Mouse (Mus musculus) forebrain, embryonic 16.5 days (tissue): ENCODE measurements at regions not wholly inside any gene's neighbourhood (a gene's known extent, or its start where the extent isn't known, plus 50 kb on each side); places are given as distances from the start of the nearest gene placed in this dataset.
"Not testable (repeated sequence)": the region's sequence is repeated elsewhere in the genome, so short reads cannot be mapped to it uniquely, and the experiment has no call there.

ENCODE experiments used
- ATAC-seq: fragments of 200-750 bp; cut with Nextera tagmentation; 2 replicates; pipeline ENCODE4 v1.8.0; 2017; ENCODE audit warnings: mild to moderate bottlenecking, moderate library complexity
- H3K27ac ChIP-seq: fragments of 300-500 bp; sonication (generic); 2 replicates; pipeline ENCODE4 v1.5.1; 2014; ENCODE audit warnings: low read length, control low read depth
- H3K27me3 ChIP-seq: fragments of 300-500 bp; sonication (generic); replicated peaks from 2 replicates; pipeline ENCODE4 v1.6.1; 2014; ENCODE audit warnings: low read length; ENCODE audit not compliant: control insufficient read depth, insufficient read depth
- H3K36me3 ChIP-seq: fragments of 300-500 bp; sonication (generic); 2 replicates; pipeline ENCODE4 v1.6.1; 2014; ENCODE audit not compliant: control insufficient read depth, insufficient read depth
- H3K4me1 ChIP-seq: fragments of 300-500 bp; sonication (generic); replicated peaks from 2 replicates; pipeline ENCODE4 v1.6.1; 2014; ENCODE audit warnings: low read length; ENCODE audit not compliant: control insufficient read depth, insufficient read depth
- H3K4me2 ChIP-seq: fragments of 300-500 bp; sonication (generic); 2 replicates; pipeline ENCODE4 v1.6.1; 2014; ENCODE audit warnings: mild to moderate bottlenecking, low read length, control low read depth
- H3K4me3 ChIP-seq: fragments of 300-500 bp; sonication (generic); replicated peaks from 2 replicates; pipeline ENCODE4 v1.5.1; 2014; ENCODE audit warnings: mild to moderate bottlenecking, low read length, control low read depth
- H3K9ac ChIP-seq: fragments of 300-500 bp; sonication (generic); replicated peaks from 2 replicates; pipeline ENCODE4 v1.6.1; 2014; ENCODE audit warnings: low read depth, low read length, control low read depth
- H3K9me3 ChIP-seq: fragments of 300-500 bp; sonication (generic); 2 replicates; pipeline ENCODE4 v1.6.1; 2016; ENCODE audit warnings: low read length; ENCODE audit not compliant: control insufficient read depth
- WGBS: fragments of 180-500 bp; shearing (Covaris S2); extraction: QIAGEN DNeasy Blood & Tissue Kit; methylation state at CpG from one replicate; pipeline ENCODE4 v1.1.7; 2014; 5-methylcytosine and 5-hydroxymethylcytosine counted together

DNA sequence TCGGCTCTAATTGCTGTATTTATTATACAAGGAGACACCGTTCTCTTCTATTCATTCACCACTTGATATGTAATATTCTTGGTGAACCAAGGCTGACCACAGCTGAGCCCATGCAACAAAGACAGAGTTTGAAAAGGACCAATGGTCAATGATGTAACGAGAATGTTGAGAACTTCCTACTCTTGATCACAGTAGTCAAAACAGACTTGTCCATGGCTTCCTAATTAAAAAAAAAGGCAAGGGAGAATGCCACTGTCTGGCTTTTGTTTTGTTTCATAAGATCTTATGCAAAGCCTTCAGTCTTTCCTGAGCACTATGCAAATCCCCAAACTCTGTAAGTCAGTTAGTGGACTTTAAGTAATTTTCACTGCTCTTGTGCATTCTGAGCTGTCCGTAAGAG is 279.7 kb downstream of the Tox3 start:
- no peak for ATAC-seq
- H3K4me2 ChIP-seq = no peak overlapping the region
- no peaks in the 10 kb centered on the region for H3K27me3 ChIP-seq
- H3K4me1 ChIP-seq = peaks cover 17% of the 10 kb centered on the region
- H3K4me3 ChIP-seq = no peak overlapping the region
- H3K9me3 ChIP-seq = no peaks in the 10 kb centered on the region
- WGBS = 31% methylated on average over 4 of the region's 4 CpGs
- H3K27ac ChIP-seq = no peak overlapping the region
- H3K36me3 ChIP-seq = no peaks in the 10 kb centered on the region
- no peak overlapping the region for H3K9ac ChIP-seq

DNA sequence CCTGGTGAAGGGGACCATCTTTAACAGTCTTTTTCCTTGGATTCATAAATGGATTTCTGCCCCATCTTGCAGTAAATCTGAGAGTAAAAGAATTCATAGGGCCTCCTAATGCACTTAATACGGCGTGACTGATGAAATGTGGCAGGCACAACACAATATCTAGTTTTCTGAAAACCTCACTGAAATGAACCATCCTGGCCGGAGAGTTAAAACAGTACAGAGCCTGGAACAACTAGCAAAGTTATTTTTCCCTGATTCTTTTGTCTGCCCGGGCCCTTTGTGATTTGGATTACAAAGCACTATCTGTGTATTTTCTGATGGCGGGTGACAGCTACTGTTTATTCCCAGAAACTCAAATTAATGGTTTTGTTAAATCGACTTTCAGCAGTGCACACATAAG is 283.8 kb downstream of the Tox3 start:
- no peak for ATAC-seq
- H3K4me3 ChIP-seq = no peak overlapping the region
- no peaks in the 10 kb centered on the region for H3K9me3 ChIP-seq
- H3K4me2 ChIP-seq = no peak overlapping the region
- H3K27me3 ChIP-seq = no peaks in the 10 kb centered on the region
- no peaks in the 10 kb centered on the region for H3K36me3 ChIP-seq
- no peak overlapping the region for H3K9ac ChIP-seq
- no peak overlapping the region for H3K27ac ChIP-seq
- H3K4me1 ChIP-seq = peaks cover 7% of the 10 kb centered on the region
- 36% methylated on average over 6 of the region's 6 CpGs for WGBS

DNA sequence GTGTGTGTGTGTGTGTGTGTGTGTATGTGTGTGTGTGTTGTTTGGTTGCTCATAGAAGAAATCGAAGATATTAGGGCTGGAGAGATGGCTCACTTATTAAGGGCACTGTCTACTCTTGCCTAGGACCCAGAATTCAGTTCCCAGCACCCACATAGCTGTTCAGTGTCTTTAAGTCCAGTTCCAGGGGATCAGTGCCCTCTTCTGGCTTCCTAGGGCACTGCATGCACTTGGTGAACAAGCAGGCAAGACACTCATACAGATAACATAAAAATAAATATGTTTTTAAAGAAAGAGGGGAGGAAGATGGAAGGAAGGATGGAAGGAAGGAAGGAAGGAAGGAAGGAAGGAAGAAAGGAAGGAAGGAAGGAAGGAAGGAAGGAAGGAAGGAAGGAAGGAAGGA is 284.9 kb downstream of the Tox3 start:
- Histone ChIP-seq H3K27ac (no peak overlapping the region), H3K4me1 (peaks cover 14% of the 10 kb centered on the region; the same call in 1 of the 2 replicates), H3K4me2 (no peak overlapping the region), H3K9ac (no peak overlapping the region), H3K27me3 (no peaks in the 10 kb centered on the region), H3K4me3 (no peak overlapping the region), H3K9me3 (no peaks in the 10 kb centered on the region), H3K36me3 (no peaks in the 10 kb centered on the region)
- 100% methylated on average over 1 of the region's 1 CpGs for WGBS
- ATAC-seq = no peak

DNA sequence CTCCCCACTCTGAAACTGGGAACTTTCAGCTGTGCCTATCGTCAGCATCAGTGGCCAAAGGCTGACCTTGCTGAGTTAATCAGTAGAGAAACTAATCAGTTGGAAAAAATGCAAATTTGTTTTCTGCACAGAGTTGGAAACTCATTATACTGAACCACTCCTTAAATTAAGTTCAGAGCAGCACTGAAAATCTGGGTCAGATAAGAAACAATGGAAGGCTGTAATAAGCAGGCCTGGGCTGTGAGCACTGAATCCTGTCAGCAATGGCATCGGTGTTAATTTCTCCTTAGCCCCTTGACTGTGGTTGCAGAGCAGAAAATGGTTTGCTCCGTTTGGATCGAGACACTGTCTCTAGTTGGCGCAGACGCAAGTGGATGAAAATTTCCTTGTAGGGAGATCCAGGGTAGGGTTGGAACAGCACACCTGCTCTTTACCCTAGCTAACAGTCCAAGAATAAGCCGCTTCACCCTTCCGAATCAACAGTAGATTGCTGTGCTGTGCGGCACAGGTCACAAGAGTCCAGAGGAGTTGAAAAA is 289.4 kb downstream of the Tox3 start:
- no peak overlapping the region for H3K4me2 ChIP-seq
- H3K9me3 ChIP-seq = no peaks in the 10 kb centered on the region
- WGBS = 28% methylated on average over 9 of the region's 9 CpGs
- no peak overlapping the region for H3K9ac ChIP-seq
- H3K4me1 ChIP-seq = peaks cover 10% of the 10 kb centered on the region; the same call in 1 of the 2 replicates
- no peaks in the 10 kb centered on the region for H3K27me3 ChIP-seq
- H3K27ac ChIP-seq = peak overlapping the region; percentile 56; the same call in 1 of the 2 replicates
- no peaks in the 10 kb centered on the region for H3K36me3 ChIP-seq
- ATAC-seq = peak; percentile 68; the same call in 1 of the 2 replicates
- H3K4me3 ChIP-seq = no peak overlapping the region

DNA sequence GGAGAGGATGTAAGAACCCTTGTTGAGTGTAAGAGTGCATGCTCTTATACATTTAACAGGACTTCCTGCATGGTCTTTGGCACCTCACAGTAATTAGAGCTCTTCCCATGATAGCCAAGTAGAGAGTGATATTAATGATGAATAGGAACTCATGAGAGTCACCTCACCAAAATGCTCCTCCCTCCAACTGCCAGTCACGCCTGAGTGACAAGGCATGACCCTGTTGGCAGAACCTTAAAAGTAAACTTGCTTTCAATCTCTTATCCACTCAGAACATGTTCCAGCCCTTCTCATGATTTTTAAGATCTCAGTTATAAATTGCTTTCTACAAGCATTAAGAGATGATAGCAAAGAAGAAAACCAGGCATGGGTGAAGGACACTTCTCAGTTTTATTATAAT is 291.8 kb downstream of the Tox3 start:
- Histone ChIP-seq H3K4me1 (peaks cover 10% of the 10 kb centered on the region; the same call in 1 of the 2 replicates), H3K9me3 (no peaks in the 10 kb centered on the region), H3K4me2 (no peak overlapping the region), H3K36me3 (no peaks in the 10 kb centered on the region), H3K4me3 (no peak overlapping the region), H3K27me3 (no peaks in the 10 kb centered on the region), H3K9ac (no peak overlapping the region), H3K27ac (no peak overlapping the region)
- 91% methylated on average over 1 of the region's 1 CpGs for WGBS
- ATAC-seq = no peak

DNA sequence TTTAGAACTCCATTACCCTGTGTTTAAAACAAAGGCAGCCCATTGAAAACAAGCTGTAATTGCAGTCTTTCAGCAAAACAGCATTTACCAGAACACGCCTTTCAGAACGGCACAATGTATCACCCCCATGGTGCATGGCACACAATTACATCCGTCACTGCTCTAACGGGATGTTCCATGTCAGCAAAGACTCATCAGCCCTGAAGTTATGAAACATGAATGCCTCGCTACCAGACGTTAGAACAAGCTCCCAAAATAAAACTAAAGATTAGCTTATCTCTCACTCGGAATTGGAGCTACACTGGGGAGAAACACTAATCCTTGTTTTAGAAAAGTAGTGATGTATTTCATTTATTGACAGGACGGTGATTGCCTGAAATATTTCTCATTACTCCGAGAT is 301.4 kb downstream of the Tox3 start:
- no peaks in the 10 kb centered on the region for H3K36me3 ChIP-seq
- no peak overlapping the region for H3K4me3 ChIP-seq
- ATAC-seq = 0 out of 2 replicates have a peak, but pooled peaks have one; percentile 50
- 0 out of 2 replicates have a peak, but pooled peaks cover 2% of the 10 kb centered on the region for H3K4me1 ChIP-seq
- H3K27me3 ChIP-seq = no peaks in the 10 kb centered on the region
- H3K9me3 ChIP-seq = no peaks in the 10 kb centered on the region
- H3K27ac ChIP-seq = no peak overlapping the region
- no peak overlapping the region for H3K4me2 ChIP-seq
- 18% methylated on average over 9 of the region's 9 CpGs for WGBS
- no peak overlapping the region for H3K9ac ChIP-seq

DNA sequence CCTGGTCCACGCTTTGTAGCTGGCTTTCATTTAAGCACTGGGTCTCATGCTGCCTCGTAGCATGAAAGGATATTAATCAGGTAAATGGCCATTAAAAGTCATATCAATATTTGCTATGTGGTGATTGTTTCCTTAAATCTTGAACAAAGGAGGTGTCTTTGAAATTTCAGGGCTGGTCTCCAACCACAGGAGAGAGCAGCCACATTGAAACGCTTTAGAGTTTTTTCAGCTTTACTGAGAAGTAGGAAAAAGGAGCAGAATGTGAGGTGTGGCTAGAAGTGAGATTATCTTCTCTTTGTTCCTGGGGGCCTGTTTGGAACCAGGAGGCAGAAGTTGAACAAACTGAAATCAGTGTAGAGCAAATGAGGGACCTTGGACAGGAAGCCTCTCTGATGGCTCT is 311.7 kb downstream of the Tox3 start:
- Histone ChIP-seq H3K4me1 (no peaks in the 10 kb centered on the region), H3K9ac (no peak overlapping the region), H3K4me2 (no peak overlapping the region), H3K27me3 (no peaks in the 10 kb centered on the region), H3K9me3 (peaks cover 3% of the 10 kb centered on the region; the same call in 1 of the 2 replicates), H3K27ac (no peak overlapping the region), H3K4me3 (no peak overlapping the region), H3K36me3 (no peaks in the 10 kb centered on the region)
- WGBS = 17% methylated on average over 3 of the region's 3 CpGs
- no peak for ATAC-seq

DNA sequence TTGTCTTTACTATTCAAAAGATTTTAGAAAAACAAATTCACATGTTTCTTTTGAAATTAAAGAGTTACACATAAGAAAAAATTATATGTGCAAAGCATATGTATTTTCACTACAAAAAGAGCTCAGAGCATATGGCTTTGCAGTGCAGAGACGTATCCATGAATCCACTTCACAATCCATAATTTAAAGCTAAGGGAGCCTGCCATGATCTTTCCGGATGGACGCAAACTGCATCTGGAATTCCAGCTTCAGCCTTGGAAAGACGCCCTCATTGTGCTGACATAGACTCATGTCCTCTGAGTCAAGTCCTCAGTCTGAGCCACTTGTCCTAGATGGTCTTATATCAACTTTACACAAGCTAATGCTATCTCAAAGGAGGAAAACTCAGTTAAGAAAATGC is 315.6 kb downstream of the Tox3 start:
- no peaks in the 10 kb centered on the region for H3K4me1 ChIP-seq
- no peak overlapping the region for H3K27ac ChIP-seq
- no peaks in the 10 kb centered on the region for H3K36me3 ChIP-seq
- H3K4me3 ChIP-seq = no peak overlapping the region
- no peak for ATAC-seq
- WGBS = 77% methylated on average over 4 of the region's 4 CpGs
- H3K9ac ChIP-seq = no peak overlapping the region
- H3K27me3 ChIP-seq = no peaks in the 10 kb centered on the region
- H3K4me2 ChIP-seq = no peak overlapping the region
- no peaks in the 10 kb centered on the region for H3K9me3 ChIP-seq

DNA sequence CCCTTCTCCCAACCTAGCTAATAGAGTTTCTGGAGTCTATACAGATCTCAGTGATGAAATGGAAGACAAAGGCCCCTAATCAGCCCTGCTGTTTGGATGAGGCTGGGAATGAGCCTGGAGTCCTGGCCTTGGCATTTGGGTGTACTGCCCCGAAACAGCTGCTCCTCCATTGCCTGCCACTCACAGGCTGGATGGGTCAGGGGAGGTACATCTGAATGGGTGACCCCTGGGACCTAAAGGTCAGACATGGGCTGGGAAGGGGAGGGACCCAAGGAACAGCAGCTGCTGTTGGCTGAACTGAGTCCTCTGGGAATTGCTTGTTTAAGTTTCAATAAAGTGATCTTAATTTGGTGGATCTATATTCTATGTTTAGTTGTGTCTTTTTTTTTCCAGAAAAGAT is 316.9 kb downstream of the Tox3 start:
- Histone ChIP-seq H3K36me3 (no peaks in the 10 kb centered on the region), H3K27ac (no peak overlapping the region), H3K9me3 (no peaks in the 10 kb centered on the region), H3K4me3 (no peak overlapping the region), H3K27me3 (no peaks in the 10 kb centered on the region), H3K9ac (no peak overlapping the region), H3K4me1 (no peaks in the 10 kb centered on the region), H3K4me2 (no peak overlapping the region)
- no peak for ATAC-seq
- WGBS = 14% methylated on average over 1 of the region's 1 CpGs

DNA sequence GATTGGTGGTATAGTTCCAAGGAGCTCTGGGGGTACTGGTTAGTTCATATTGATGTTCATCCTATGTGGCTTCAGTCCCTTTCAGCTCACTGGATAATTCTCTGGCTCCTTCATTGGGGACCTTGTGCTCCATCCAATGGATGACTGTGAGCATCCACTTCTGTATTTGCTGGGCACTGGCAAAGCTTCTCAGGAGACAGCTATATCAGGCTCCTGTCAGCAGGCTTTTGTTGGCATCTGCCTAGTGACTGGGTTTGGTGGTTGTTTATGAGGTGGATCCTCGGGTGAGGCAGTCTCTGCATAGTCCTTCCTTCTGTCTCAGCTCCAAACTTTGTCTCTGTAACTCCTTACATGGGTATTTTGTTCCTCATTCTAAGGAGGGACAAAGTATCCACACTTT is 330.2 kb downstream of the Tox3 start:
- H3K4me3 ChIP-seq, H3K9ac ChIP-seq, H3K27ac ChIP-seq, H3K4me2 ChIP-seq, H3K9me3 ChIP-seq, H3K36me3 ChIP-seq, H3K27me3 ChIP-seq, ATAC-seq, H3K4me1 ChIP-seq: not testable (repeated sequence)
- WGBS = 72% methylated on average over 1 of the region's 1 CpGs
